Mouse (Mus musculus): Measurements from ENCODE around the gene Zswim8. TPM values are rescaled to one million over a fixed set of nuclear protein-coding genes. Genes with fewer than 3 reads are reported as not detected.

The Zswim8 gene
- polyA plus RNA-seq, 1 experiment = not detected

DNA sequence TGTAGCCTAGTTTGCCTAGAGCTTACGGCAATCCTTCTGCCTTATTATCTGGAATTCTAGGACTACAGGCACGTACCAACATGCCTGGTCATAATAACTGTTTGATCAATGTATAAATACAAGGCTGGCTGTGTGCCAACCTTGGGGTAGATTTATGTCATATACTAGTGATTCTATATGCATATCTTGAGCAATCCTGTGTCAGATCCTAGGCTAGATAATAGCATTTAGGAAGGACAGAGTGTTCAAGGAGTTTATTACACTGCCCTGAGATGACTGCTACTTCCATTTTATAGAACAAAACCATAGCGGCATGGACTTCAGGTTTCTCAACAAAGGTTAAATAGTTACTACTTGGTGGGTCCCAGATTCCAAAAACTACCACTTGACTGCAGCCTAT, 64.6 kb downstream of the Zswim8 start:
- 96% methylated on average over 3 of the region's 3 CpGs for WGBS
- H3K4me1 ChIP-seq (ENCODE audit: control insufficient read depth, insufficient read depth, low read length) = peaks cover 20% of the 10 kb centered on the region
- no peak for TF ChIP-seq POLR2A (IDR thresholded peaks at IDR 0.05; ENCODE audit: insufficient read depth, low read depth, low read length)
- TF ChIP-seq CTCF (IDR thresholded peaks at IDR 0.05; ENCODE audit: insufficient read depth, low read depth, low read length) = no peak
- no peak overlapping the region for H3K27ac ChIP-seq (ENCODE audit: insufficient read depth, low read depth, low read length)
- no peak overlapping the region for H3K4me3 ChIP-seq (ENCODE audit: insufficient read depth, low read depth, low read length)

- 70% methylated on average over 6 of the region's 6 CpGs for WGBS
- no peak for TF ChIP-seq POLR2A (IDR thresholded peaks at IDR 0.05; ENCODE audit: insufficient read depth, low read depth, low read length)
- TF ChIP-seq CTCF (IDR thresholded peaks at IDR 0.05; ENCODE audit: insufficient read depth, low read depth, low read length) = no peak
- Histone ChIP-seq H3K4me3 (ENCODE audit: insufficient read depth, low read depth, low read length) (no peak overlapping the region), H3K27ac (ENCODE audit: insufficient read depth, low read depth, low read length) (no peak overlapping the region), H3K4me1 (ENCODE audit: control insufficient read depth, insufficient read depth, low read length) (peaks cover 20% of the 10 kb centered on the region)
Measured at GRCm38 (mm10) chr14:20772808-20773207, 65.5 kb downstream of the Zswim8 start.

Other genes starting within 250 kb of the Zswim8 start
- not detected in 2 replicates for gene Anxa7, start 227.4 kb upstream of the Zswim8 start, polyA plus RNA-seq (2012; ENCODE audit: insufficient read depth, insufficient read length, low replicate concordance, missing spikeins)
- not detected in 2 replicates for gene Mss51, start 210.7 kb upstream of the Zswim8 start, polyA plus RNA-seq (2012; ENCODE audit: insufficient read depth, insufficient read length, low replicate concordance, missing spikeins)
- 198 TPM in 1 of 2 replicates, not detected in the other for gene Ppp3cb, start 161.0 kb upstream of the Zswim8 start, polyA plus RNA-seq (2012; ENCODE audit: insufficient read depth, insufficient read length, low replicate concordance, missing spikeins)
- gene Usp54, start 66.5 kb upstream of the Zswim8 start, polyA plus RNA-seq (2012; ENCODE audit: insufficient read depth, insufficient read length, low replicate concordance, missing spikeins) = 58.6 TPM in 1 of 2 replicates, not detected in the other
- gene Myoz1, start 51.0 kb upstream of the Zswim8 start, polyA plus RNA-seq (2012; ENCODE audit: insufficient read depth, insufficient read length, low replicate concordance, missing spikeins) = not detected in 2 replicates
- not detected in 2 replicates for gene Synpo2l, start 39.2 kb upstream of the Zswim8 start, polyA plus RNA-seq (2012; ENCODE audit: insufficient read depth, insufficient read length, low replicate concordance, missing spikeins)
- 190 and 558 TPM in 2 replicates for gene Sec24c, start 33.2 kb upstream of the Zswim8 start, polyA plus RNA-seq (2012; ENCODE audit: insufficient read depth, insufficient read length, low replicate concordance, missing spikeins)
- not detected in 2 replicates for gene Fut11, start 12.6 kb upstream of the Zswim8 start, polyA plus RNA-seq (2012; ENCODE audit: insufficient read depth, insufficient read length, low replicate concordance, missing spikeins)
- not detected in 2 replicates for gene Chchd1, start 4.5 kb upstream of the Zswim8 start, polyA plus RNA-seq (2012; ENCODE audit: insufficient read depth, insufficient read length, low replicate concordance, missing spikeins)
- gene Ndst2, start 27.0 kb downstream of the Zswim8 start, polyA plus RNA-seq (2012; ENCODE audit: insufficient read depth, insufficient read length, low replicate concordance, missing spikeins) = not detected in 2 replicates
- gene Camk2g, start 86.5 kb downstream of the Zswim8 start, polyA plus RNA-seq (2012; ENCODE audit: insufficient read depth, insufficient read length, low replicate concordance, missing spikeins) = 125 and 417 TPM in 2 replicates
- not detected in 2 replicates for gene Plau, start 129.1 kb downstream of the Zswim8 start, polyA plus RNA-seq (2012; ENCODE audit: insufficient read depth, insufficient read length, low replicate concordance, missing spikeins)
- not detected in 2 replicates for gene Vcl, start 221.8 kb downstream of the Zswim8 start, polyA plus RNA-seq (2012; ENCODE audit: insufficient read depth, insufficient read length, low replicate concordance, missing spikeins)